Mouse (Mus musculus) monocyte, adult 5-6 weeks (primary cell): ENCODE measurements around the gene Ttc32. TPM values are rescaled to one million over a fixed set of nuclear protein-coding genes. Genes with fewer than 3 reads are reported as not detected.

Experiments used
- total RNA-seq: library from RNA; stranded (forward); fragments of 200-1000, 200-491, 200-594 nt; gene quantifications from 3 replicates; pipeline ENCODE4 v1.2.3, GENCODE M21; 2017

The Ttc32 gene
- total RNA-seq, 1 experiment from 2014 or later = 8.6 TPM

Other genes with a start within 250 kb of the Ttc32 start
- 314 to 883 TPM (median 672 TPM) in 3 replicates for gene Laptm4a, start 108.3 kb upstream of the Ttc32 start, total RNA-seq
- gene Matn3, start 82.1 kb upstream of the Ttc32 start, total RNA-seq = not detected in 3 replicates
- gene Wdr35, start 56.1 kb upstream of the Ttc32 start, total RNA-seq = 0.67 to 1.3 TPM (median 1.2 TPM) in 3 replicates